Mouse (Mus musculus) bone marrow macrophage, adult 2 months (primary cell): ENCODE measurements around the gene Pear1.

Experiments
- CTCF ChIP-seq: IDR thresholded peaks from 2 replicates; pipeline ENCODE4 v1.5.1; 2012; ENCODE audit warnings: low read depth, mild to moderate bottlenecking, low read length, moderate library complexity
- POLR2A ChIP-seq: IDR thresholded peaks from 2 replicates; pipeline ENCODE4 v1.6.1; 2012; ENCODE audit warnings: mild to moderate bottlenecking, low read depth, low read length, borderline replicate concordance

DNA sequence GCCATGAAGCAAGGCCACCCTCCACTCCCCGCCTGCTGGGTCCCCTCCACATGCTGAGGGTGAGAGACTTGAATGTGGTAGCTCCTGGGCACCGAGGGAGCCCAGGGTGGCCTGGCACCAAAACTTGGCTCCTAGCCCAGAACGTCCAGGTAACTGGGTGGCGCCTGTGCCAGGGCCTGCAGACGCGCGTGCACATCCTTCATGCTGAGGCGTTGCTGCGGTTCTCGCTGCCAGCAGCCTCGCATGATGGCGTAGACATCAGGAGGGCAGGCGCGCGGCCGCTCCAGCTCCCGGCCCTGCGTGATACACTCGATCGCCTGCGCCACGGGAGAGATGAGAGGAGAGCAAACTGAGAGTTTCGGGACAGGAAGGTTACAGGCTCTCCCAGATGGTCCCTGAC lies 45.8 kb downstream of the Pear1 start:
- TF ChIP-seq POLR2A (no peak), CTCF (no peak)
